Mouse (Mus musculus) cerebellum, adult 2 months (tissue): Measurements from ENCODE around the gene Fam84b.

Experiments
- CTCF ChIP-seq: fragments of 200-500 bp; IDR thresholded peaks from 2 replicates; pipeline ENCODE4 v1.5.1; 2011; ENCODE audit warnings: low read depth, mild to moderate bottlenecking, control low read depth, low read length, moderate library complexity, borderline replicate concordance; ENCODE audit not compliant: insufficient read depth
- POLR2A ChIP-seq: fragments of 200-500 bp; IDR thresholded peaks from 2 replicates; pipeline ENCODE4 v1.6.1; 2011; ENCODE audit warnings: low read length, control low read depth, borderline replicate concordance; ENCODE audit not compliant: insufficient read depth

- TF ChIP-seq CTCF: no peak
- TF ChIP-seq POLR2A: no peak
These were observed 42.5 kb upstream of the Fam84b start for GRCm38 (mm10) chr15:60896040-60896439.
